Comparison of ENCODE assay signal across 21 mouse cellular contexts in the genomic region with DNA sequence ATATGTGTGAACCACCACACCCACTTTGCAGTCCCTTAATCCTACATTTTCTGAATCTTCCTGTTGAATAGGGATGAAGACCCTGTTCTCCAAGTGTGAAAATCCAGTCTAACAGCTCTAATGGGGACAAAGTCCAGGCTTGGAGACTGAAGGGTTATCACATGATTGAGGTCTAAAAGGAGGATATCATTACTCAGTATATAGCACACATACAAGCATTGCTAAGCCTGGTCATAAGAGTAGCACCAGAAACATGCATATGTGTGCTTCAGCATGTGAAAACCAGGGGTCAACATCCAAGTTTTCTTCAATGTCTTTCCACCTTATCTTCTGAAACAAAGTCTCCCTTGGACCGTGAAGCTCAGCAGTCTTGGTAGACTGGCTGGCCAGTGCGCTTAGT. TPM values are rescaled to one million over a fixed set of nuclear protein-coding genes. Genes with fewer than 3 reads are reported as not detected.
"Had no signal": no experiment of that assay in that cellular context is flagged by ENCODE, and none has a peak within 500 bp of the region (broad histone marks: within the 10 kb centered on the region; RNA-seq: fewer than 3 reads in every experiment).

No protein-coding gene starts in this region.

- H3K9ac ChIP-seq: liver, embryonic 15.5 days; liver, postnatal 0 days; lung, embryonic 15.5 days; midbrain, embryonic 13.5 days; midbrain, embryonic 15.5 days; neural tube, embryonic 13.5 days; neural tube, embryonic 15.5 days; stomach, embryonic 15.5 days had no signal

- H3K27ac ChIP-seq: liver, embryonic 15.5 days; lung, embryonic 15.5 days; macrophage; midbrain, embryonic 13.5 days; midbrain, embryonic 15.5 days; neural tube, embryonic 13.5 days; neural tube, embryonic 15.5 days; stomach, embryonic 15.5 days; stomach, postnatal 0 days had no signal

- H3K36me3 ChIP-seq: neural tube, embryonic 15.5 days had no signal

- H3K27me3 ChIP-seq: liver, embryonic 15.5 days; lung, embryonic 15.5 days; megakaryocyte, embryonic 14.5 days; midbrain, embryonic 13.5 days; midbrain, embryonic 15.5 days; neural tube, embryonic 13.5 days; neural tube, embryonic 15.5 days; stomach, embryonic 15.5 days had no signal

- H3K9me3 ChIP-seq: liver, embryonic 15.5 days; lung, embryonic 15.5 days; midbrain, embryonic 13.5 days; midbrain, embryonic 15.5 days; neural tube, embryonic 13.5 days; neural tube, embryonic 15.5 days; stomach, embryonic 15.5 days had no signal

- H3K4me3 ChIP-seq: liver, embryonic 15.5 days; lung, embryonic 15.5 days; midbrain, embryonic 13.5 days; midbrain, embryonic 15.5 days; myocyte; neural tube, embryonic 13.5 days; neural tube, embryonic 15.5 days; stomach, embryonic 15.5 days had no signal

- ATAC-seq: liver, postnatal 0 days; lung, postnatal 0 days; midbrain, embryonic 13.5 days; midbrain, embryonic 15.5 days had no signal

- DNase-seq: liver, postnatal 0 days; lung, adult 2 months; retina, postnatal 1 day; right cerebral cortex, postnatal 14 days; thymus, adult 2 months had no signal

- H3K4me2 ChIP-seq: liver, embryonic 15.5 days; lung, embryonic 15.5 days; midbrain, embryonic 11.5 days; midbrain, embryonic 13.5 days; midbrain, embryonic 15.5 days; neural tube, embryonic 13.5 days; neural tube, embryonic 15.5 days; stomach, embryonic 15.5 days had no signal

RNA-seq across cellular contexts. Expression of gene 1700010B08Rik, which starts 40.6 kb away (rescaled TPM):
- total RNA-seq: megakaryocyte progenitor cell, adult 5-6 weeks had no signal
- polyA plus RNA-seq: liver, embryonic 15.5 days; liver, postnatal 0 days; lung, adult 2 months; lung, embryonic 15.5 days; macrophage; midbrain, embryonic 11.5 days; midbrain, embryonic 13.5 days; neural tube, embryonic 11.5 days; neural tube, embryonic 13.5 days; neural tube, embryonic 15.5 days; stomach, embryonic 15.5 days; stomach, postnatal 0 days; thymus, adult 2 months; urinary bladder, adult 2 months had no signal
